Mouse (Mus musculus) fat pad, adult 2 months (tissue): ENCODE data around the gene Birc7.
A peak's percentile ranks its signal among the peaks of the same experiment; 100 is the strongest.

Experiments
- DNase-seq: peaks from one replicate; pipeline ENCODE4 v3.0.0-alpha.2; 2011; ENCODE audit warnings: low read depth, low spot score; ENCODE audit errors: extremely low read depth

The Birc7 gene

DNA sequence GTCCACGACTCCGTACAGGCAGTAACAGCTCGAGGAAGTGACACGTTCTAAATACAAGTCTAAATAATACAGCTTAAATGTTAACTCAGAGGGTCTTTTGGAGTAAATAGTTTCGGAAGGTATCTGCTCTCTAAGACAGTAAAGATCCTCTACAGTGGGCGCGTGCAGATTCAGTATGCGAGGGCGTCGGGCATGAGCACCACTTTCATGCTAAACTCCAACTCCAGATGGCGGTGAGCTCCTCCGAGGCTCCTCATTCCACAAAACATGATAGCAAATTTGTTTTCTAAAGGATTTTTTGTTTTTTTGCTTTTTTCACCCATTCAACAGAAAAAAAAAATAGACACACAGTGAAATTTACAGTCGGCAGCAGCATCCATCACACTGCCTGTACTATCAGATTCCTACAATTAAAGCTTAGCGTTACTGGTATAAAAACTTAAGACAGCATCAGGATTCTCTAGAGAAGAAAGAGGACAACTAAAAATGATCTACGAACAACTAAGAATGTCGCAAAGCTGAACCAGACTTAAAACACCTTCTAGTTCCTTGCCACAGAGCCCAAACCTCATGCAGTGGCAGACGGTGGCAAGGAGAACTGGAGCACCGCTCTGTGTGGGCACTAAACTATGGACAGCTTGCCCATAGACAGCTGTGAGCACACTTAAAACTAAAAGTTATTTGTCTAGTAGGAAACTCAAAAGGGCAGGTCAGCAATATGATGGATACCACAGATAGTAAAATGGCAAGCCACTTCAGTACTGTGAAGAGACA is 24.2 kb upstream of the Birc7 start:
- DNase-seq = no peak

DNA sequence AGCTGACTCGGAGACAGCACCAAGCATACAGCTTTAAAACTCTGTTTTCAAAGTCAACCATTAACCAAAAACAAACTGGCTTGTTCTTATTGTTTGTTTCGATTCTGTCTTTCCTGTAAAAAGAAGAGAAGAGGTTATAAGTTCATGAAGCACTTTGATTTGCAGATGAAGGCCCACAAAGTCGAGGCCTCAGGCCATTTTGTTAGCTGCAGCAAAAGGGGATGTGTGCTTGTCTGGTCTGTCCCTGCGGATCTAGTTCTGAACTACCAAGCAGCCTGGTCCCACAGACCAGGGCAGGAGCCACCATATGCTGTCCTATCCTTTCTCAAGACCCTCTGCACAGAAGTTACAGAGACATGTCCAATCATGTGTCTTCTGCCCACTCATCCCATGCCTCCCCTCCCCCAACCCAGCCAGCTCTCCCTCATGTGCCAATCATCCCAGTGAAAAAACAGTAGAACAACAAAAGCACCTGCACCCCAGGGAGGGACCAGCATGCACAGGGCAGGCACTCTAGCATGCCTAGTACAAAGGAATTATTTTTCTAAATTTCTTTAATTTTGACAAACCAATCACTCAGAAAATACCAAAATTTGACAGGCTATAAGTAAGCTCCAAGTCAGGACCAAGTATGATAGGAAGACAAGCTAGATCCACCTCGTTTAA is 23.1 kb upstream of the Birc7 start:
- DNase-seq = no peak

GRCm38 (mm10) chr2:180910928-180911327 is 17.9 kb upstream of the Birc7 start:
- DNase-seq = no peak

DNA sequence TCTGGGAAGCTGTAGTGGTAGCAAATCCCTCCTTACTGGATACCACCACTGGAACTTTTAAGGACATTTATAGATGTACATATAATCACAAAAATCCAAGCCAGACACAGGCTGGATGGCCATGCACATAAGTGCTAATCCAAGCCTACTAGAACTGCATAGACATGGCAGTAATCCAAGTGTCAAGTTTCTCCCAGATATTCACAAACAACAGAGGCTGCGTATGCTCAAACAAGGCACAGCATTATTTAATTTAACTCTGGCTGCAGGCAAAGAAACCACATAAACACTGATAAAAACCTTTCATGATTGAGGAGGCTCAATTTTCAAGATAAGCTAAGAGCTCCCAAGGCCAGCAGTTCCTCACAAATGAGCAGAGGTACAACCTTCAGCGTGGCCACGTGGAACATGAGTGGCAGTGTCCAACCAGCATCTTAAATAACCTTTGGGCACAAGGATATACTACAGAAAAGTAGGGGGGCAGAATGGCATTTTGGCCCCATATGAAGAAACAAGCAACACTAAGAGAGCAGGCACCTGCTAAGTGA is 12.9 kb upstream of the Birc7 start:
- DNase-seq = no peak

DNA sequence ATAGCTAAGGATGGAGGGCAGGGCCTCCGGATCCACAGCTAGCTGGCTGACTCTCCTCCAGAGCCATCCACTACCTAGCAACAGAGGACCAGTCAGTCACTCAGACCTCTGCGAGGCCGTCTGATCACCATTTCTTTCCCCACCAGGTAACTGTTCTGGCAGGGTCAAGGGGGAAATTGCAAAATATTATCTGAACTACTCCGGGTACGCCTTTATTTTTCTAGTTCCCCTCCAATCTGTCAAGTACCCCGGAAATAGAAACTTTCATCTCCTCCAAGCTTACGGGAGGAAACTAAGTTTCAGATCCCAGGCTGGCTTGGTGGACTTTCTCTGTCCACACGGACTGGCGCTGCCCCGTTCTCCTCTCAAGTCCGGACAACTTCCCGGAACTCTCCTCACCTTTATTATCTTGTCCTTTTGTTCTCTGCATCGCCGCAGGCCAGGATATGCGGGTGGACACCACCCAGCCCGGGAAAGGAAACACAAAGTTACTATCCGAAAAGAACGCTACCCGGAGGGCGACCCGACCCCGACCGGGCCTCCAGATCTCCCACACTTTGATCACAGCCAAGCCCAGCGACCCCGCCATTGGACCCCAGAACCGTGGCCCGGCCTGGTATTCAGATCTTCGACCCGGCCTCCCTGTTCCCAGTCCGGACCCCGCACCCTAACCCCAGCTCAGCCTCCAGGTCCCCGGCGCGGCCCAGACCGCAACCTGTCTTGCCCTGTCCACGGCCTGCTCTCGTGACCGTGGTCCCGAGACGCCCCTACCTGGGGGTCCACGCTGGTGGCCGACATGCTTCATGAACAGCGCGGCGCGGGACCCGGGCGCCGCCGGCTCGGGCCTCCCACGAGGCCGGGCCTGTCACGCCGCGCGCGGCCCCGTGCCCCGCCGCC is 8.7 kb upstream of the Birc7 start:
- no peak for DNase-seq

GRCm38 (mm10) chr2:180920810-180921400 is 7.9 kb upstream of the Birc7 start, which contains the start of gene Ythdf1:
Gene Ythdf1 (minus strand): TSS chr2:180920949.
- peak; percentile 18 for DNase-seq

GRCm38 (mm10) chr2:180922739-180923138 is 6.1 kb upstream of the Birc7 start:
- no peak for DNase-seq

- no peak for DNase-seq
Measured at GRCm38 (mm10) chr2:180925176-180925575, 3.6 kb upstream of the Birc7 start.

DNA sequence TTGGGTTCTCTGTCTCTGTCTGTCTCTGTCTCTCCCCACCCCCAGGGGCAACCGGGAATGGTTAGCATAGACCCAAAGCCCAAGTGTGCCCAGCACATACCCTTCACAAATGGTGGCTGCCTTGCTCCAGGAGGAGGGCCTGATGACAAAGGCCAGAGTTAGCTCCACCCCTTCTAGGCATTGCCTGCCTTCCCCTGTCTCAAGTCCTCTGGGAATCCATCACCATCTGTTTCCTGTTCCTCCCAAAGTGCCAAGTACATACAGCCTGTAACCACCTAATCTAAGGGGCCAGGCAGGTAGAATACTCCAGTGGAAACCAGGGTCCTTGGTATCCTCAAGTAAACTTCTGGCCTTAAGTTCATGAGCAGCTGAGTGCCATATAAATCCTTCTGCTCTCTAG is 3.6 kb downstream of the Birc7 start:
- DNase-seq = no peak

DNA sequence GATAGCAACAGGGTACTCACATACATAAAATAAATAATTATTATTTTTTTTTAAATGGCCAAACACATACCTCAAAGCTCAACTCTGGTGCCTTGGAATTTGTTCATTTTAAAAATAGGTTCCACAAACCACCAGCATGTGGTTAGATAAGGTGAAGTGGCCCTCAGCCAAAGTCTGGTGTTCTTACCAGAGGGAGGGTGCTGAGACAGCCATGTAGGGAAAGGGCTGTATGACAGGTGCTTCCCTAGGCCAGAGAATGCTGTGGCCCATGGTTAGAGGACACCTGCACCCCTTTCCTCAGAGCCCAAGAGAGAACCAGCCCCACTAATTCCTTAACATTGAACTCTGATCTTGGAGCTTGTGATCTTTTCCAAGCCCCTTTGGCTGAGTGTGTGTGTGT is 11.4 kb downstream of the Birc7 start:
- DNase-seq = no peak

DNA sequence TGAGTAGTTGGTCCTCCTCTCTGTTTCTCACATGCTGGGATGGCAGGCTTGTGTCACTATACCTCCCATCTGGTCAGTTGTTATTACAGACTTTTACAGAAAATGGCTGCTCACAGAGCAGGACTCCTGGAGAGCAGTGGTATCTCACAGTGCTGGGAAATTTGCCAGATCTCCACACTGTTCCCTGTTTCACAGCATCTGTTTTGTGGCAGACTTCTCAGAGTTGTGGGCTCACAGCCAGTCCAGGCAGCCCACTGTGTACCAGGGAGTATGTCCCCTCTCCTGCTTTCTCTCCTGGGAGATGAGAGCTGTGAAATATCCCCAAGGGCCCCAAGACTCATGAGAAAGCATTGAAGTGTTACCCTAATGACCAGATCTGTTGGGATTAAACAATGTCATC is 13.0 kb downstream of the Birc7 start:
- DNase-seq = no peak

DNA sequence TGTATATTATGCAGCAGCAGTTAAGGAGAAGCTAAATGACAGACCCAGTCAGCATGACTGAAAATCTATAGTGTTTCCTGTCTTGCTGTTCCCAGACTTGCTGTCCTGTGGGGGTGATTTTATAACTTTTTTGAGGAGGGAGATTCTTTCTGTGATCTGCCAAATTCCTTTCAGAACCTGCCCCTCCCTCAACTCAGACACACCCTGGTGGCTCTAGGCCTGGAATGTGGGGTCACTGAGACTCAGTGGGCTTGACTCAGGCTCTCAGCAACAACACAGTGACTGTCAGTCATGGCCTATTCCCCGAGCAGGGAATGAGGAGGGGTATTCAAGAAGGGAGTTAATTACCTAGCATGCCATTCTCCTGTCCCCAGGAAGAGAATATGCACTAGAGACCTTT is 21.1 kb downstream of the Birc7 start:
- no peak for DNase-seq

DNA sequence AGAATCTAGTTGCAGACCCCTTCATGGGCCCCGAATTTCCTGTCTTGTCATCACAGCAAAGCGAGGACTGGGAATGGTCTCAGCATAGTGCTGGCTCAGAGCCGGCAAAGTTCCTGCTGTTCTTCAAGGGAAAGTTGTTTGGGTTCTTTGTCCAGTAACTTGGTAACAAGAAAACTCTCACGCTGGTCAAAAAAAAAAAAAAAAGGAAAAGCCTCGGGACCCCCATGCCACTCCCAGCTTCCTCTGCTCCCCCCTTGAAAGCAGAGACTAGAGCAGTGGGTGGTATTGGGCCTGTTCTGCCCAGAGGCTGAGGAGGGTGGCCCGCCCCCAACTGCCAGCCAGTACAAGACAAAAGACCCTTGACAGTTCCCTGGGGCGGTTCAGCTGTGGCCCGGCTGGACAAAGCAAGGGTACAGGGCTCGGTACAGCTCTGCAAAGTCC is 23.9 kb downstream of the Birc7 start:
- DNase-seq = no peak

DNA sequence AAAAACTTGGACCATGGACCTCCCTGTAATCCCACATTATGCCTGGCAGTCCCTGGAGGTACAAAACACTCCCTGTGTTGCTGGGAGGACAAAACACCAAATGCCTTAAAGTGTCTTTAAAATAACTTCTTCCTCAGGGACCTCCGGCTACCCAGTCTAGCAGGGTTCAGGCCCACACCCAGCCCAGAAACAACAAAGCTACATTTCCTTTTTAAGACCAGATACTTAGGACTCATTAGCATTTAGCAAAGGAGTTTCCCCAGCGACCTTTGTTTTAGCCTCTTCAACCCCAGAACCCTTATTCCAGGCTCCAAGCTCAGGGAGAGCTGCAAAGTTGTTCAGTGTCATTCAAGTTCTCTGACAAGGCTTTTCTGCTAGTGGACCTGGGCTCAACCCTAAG is 24.8 kb downstream of the Birc7 start:
- no peak for DNase-seq

- no peak for DNase-seq
Measured at GRCm38 (mm10) chr2:180954061-180955047, 25.5 kb downstream of the Birc7 start, which contains the start of gene Nkain4. Gene Nkain4 (minus strand): TSS chr2:180954699.

- DNase-seq = no peak
Measured at GRCm38 (mm10) chr2:180959605-180960004, 30.8 kb downstream of the Birc7 start.

GRCm38 (mm10) chr2:180960187-180960586 is 31.4 kb downstream of the Birc7 start:
- no peak for DNase-seq

GRCm38 (mm10) chr2:180962616-180963308 is 33.9 kb downstream of the Birc7 start:
- no peak for DNase-seq

GRCm38 (mm10) chr2:180963956-180964355 is 35.1 kb downstream of the Birc7 start:
- DNase-seq = no peak
